ENCODE assay signal across 25 mouse cellular contexts in genomic region chr10:50886305-50886704, GRCm38 (mm10). TPM values are rescaled to one million over a fixed set of nuclear protein-coding genes. Genes with fewer than 3 reads are reported as not detected.
DNase-seq lines count a peak whose midpoint lies in the region; ATAC-seq and TF ChIP-seq lines count a peak whose summit lies in the region.
"Had no signal": no experiment of that assay in that cellular context is flagged by ENCODE, and none has a peak within 500 bp of the region (broad histone marks: within the 10 kb centered on the region; RNA-seq: fewer than 3 reads in every experiment).

No protein-coding gene starts in this region.

- no peaks in the 10 kb centered on the region for H3K79me2 ChIP-seq in CH12.LX (replicated peaks; ENCODE audit: control insufficient read depth, extremely low read depth, insufficient read depth, poor library complexity, severe bottlenecking)

- dilution Hi-C loops in CH12.LX (cut with MboI; ENCODE audit: extremely low pct_ligation_motif_present, extremely low pct_unique_long_range_greater_than_20kb, low sequenced_read_pairs) = no loop called here

- TF ChIP-seq CTCF in forebrain, postnatal 0 days (IDR thresholded peaks at IDR 0.05; ENCODE audit: low read depth) = no peak
- 0 out of 2 replicates have a peak, but pooled peaks have one; percentile 8 for TF ChIP-seq CTCF in hindbrain, postnatal 0 days (IDR thresholded peaks at IDR 0.05; ENCODE audit: low read depth)
- no peak for TF ChIP-seq CTCF in midbrain, postnatal 0 days (IDR thresholded peaks at IDR 0.05)
- no peak for TF ChIP-seq CTCF in CH12.LX (conservative IDR thresholded peaks at IDR 0.05 in 1 of 2, IDR thresholded peaks at IDR 0.05 in 1 of 2; ENCODE audit: low read depth in 2 of 2, low read length in 2 of 2)

- no peak overlapping the region for H3K9ac ChIP-seq in forebrain, postnatal 0 days
- H3K9ac ChIP-seq in forebrain, embryonic 15.5 days (replicated peaks) = no peak overlapping the region
- no peak overlapping the region for H3K9ac ChIP-seq in hindbrain, postnatal 0 days (replicated peaks; ENCODE audit: low read length)
- no peak overlapping the region for H3K9ac ChIP-seq in hindbrain, embryonic 12.5 days
- H3K9ac ChIP-seq in midbrain, embryonic 11.5 days (ENCODE audit: low read length) = no peak overlapping the region
- no peak overlapping the region for H3K9ac ChIP-seq in midbrain, postnatal 0 days (replicated peaks; ENCODE audit: low read length, poor library complexity, severe bottlenecking)
- no peak overlapping the region for H3K9ac ChIP-seq in CH12.LX (ENCODE audit: insufficient read depth, low read depth)

- no peak overlapping the region for H3K4me3 ChIP-seq in forebrain, postnatal 0 days (ENCODE audit: low read depth, low read length)
- H3K4me3 ChIP-seq in forebrain, embryonic 15.5 days = no peak overlapping the region
- H3K4me3 ChIP-seq in hindbrain, postnatal 0 days (ENCODE audit: low read length) = no peak overlapping the region
- no peak overlapping the region for H3K4me3 ChIP-seq in hindbrain, embryonic 12.5 days
- no peak overlapping the region for H3K4me3 ChIP-seq in midbrain, embryonic 11.5 days (ENCODE audit: low read depth, low read length)
- no peak overlapping the region for H3K4me3 ChIP-seq in midbrain, postnatal 0 days (ENCODE audit: low read depth, low read length)
- no peak overlapping the region for H3K4me3 ChIP-seq in CH12.LX (replicated peaks in 1 of 3; ENCODE audit: low read depth in 2 of 3, low read length in 2 of 3, poor library complexity in 1 of 3)

- 48% methylated on average over 4 of the region's 4 CpGs for WGBS in forebrain, postnatal 0 days
- WGBS in forebrain, embryonic 15.5 days = 41% methylated on average over 4 of the region's 4 CpGs
- 41% methylated on average over 4 of the region's 4 CpGs for WGBS in hindbrain, postnatal 0 days
- 67% methylated on average over 4 of the region's 4 CpGs for WGBS in hindbrain, embryonic 12.5 days
- 74% methylated on average over 4 of the region's 4 CpGs for WGBS in midbrain, embryonic 11.5 days
- 67% methylated on average over 4 of the region's 4 CpGs for WGBS in midbrain, postnatal 0 days

- peaks cover 18% of the 10 kb centered on the region for H3K27me3 ChIP-seq in forebrain, postnatal 0 days (ENCODE audit: insufficient read depth, low read length)
- peaks cover 25% of the 10 kb centered on the region for H3K27me3 ChIP-seq in forebrain, embryonic 15.5 days
- peaks cover 23% of the 10 kb centered on the region for H3K27me3 ChIP-seq in hindbrain, postnatal 0 days (ENCODE audit: insufficient read depth, low read length)
- H3K27me3 ChIP-seq in hindbrain, embryonic 12.5 days = peaks cover 36% of the 10 kb centered on the region
- H3K27me3 ChIP-seq in midbrain, embryonic 11.5 days (ENCODE audit: control insufficient read depth, insufficient read depth, low read length) = peaks cover 24% of the 10 kb centered on the region
- peaks cover 23% of the 10 kb centered on the region for H3K27me3 ChIP-seq in midbrain, postnatal 0 days (ENCODE audit: insufficient read depth, low read length)
- no peaks in the 10 kb centered on the region for H3K27me3 ChIP-seq in CH12.LX (replicated peaks)
- H3K27me3 ChIP-seq: Patski had no signal

- H3K4me2 ChIP-seq in forebrain, postnatal 0 days (ENCODE audit: low read depth) = no peak overlapping the region
- no peak overlapping the region for H3K4me2 ChIP-seq in forebrain, embryonic 15.5 days (replicated peaks)
- H3K4me2 ChIP-seq in hindbrain, postnatal 0 days (ENCODE audit: low read depth, low read length) = no peak overlapping the region
- H3K4me2 ChIP-seq in hindbrain, embryonic 12.5 days (replicated peaks) = no peak overlapping the region
- no peak overlapping the region for H3K4me2 ChIP-seq in midbrain, embryonic 11.5 days
- no peak overlapping the region for H3K4me2 ChIP-seq in midbrain, postnatal 0 days (ENCODE audit: low read depth, low read length, poor library complexity, severe bottlenecking)
- H3K4me2 ChIP-seq in CH12.LX (ENCODE audit: insufficient read depth, low read depth, poor library complexity, severe bottlenecking) = peak overlapping the region; percentile 8; the same call in 1 of the 2 replicates

- no peak for TF ChIP-seq POLR2A in CH12.LX (IDR thresholded peaks at IDR 0.05; ENCODE audit: low read depth, low read length)

- no peaks in the 10 kb centered on the region for H3K9me3 ChIP-seq in forebrain, postnatal 0 days (ENCODE audit: low read length)
- no peaks in the 10 kb centered on the region for H3K9me3 ChIP-seq in forebrain, embryonic 15.5 days
- H3K9me3 ChIP-seq in hindbrain, postnatal 0 days (ENCODE audit: low read length) = no peaks in the 10 kb centered on the region
- no peaks in the 10 kb centered on the region for H3K9me3 ChIP-seq in hindbrain, embryonic 12.5 days (replicated peaks)
- H3K9me3 ChIP-seq in midbrain, embryonic 11.5 days (ENCODE audit: control insufficient read depth, low read length) = no peaks in the 10 kb centered on the region
- H3K9me3 ChIP-seq in midbrain, postnatal 0 days (ENCODE audit: low read length) = no peaks in the 10 kb centered on the region
- no peaks in the 10 kb centered on the region for H3K9me3 ChIP-seq in CH12.LX (replicated peaks; ENCODE audit: low read length)
- H3K9me3 ChIP-seq: G1E had no signal

- TF ChIP-seq EP300 in CH12.LX (IDR thresholded peaks at IDR 0.05; ENCODE audit: low read length) = peak; percentile 32

- in situ Hi-C loops in CH12.LX (cut with MboI; ENCODE audit: low pct_ligation_motif_present, low pct_unique_long_range_greater_than_20kb, low sequenced_read_pairs) = loop anchor here (25.0 kb wide), 2 partner anchors 401 to 526 kb away; no protein-coding TSS in a partner anchor

- H3K36me3 ChIP-seq in forebrain, postnatal 0 days (ENCODE audit: insufficient read depth) = no peaks in the 10 kb centered on the region
- H3K36me3 ChIP-seq in forebrain, embryonic 15.5 days = no peaks in the 10 kb centered on the region
- no peaks in the 10 kb centered on the region for H3K36me3 ChIP-seq in hindbrain, postnatal 0 days (ENCODE audit: insufficient read depth, low read length)
- no peaks in the 10 kb centered on the region for H3K36me3 ChIP-seq in hindbrain, embryonic 12.5 days
- H3K36me3 ChIP-seq in midbrain, embryonic 11.5 days (ENCODE audit: control insufficient read depth, insufficient read depth, low read length) = no peaks in the 10 kb centered on the region
- no peaks in the 10 kb centered on the region for H3K36me3 ChIP-seq in midbrain, postnatal 0 days (ENCODE audit: insufficient read depth, low read length)
- no peaks in the 10 kb centered on the region for H3K36me3 ChIP-seq in CH12.LX (replicated peaks in 1 of 2; ENCODE audit: control insufficient read depth in 1 of 2, insufficient read depth in 1 of 2, low read length in 1 of 2)
- H3K36me3 ChIP-seq: G1E had no signal

- H3K4me1 ChIP-seq in forebrain, postnatal 0 days (ENCODE audit: insufficient read depth) = no peaks in the 10 kb centered on the region
- H3K4me1 ChIP-seq in forebrain, embryonic 15.5 days = no peaks in the 10 kb centered on the region
- no peaks in the 10 kb centered on the region for H3K4me1 ChIP-seq in hindbrain, postnatal 0 days (ENCODE audit: insufficient read depth, low read length)
- H3K4me1 ChIP-seq in hindbrain, embryonic 12.5 days = no peaks in the 10 kb centered on the region
- H3K4me1 ChIP-seq in midbrain, embryonic 11.5 days (ENCODE audit: control insufficient read depth, insufficient read depth, low read length) = no peaks in the 10 kb centered on the region
- no peaks in the 10 kb centered on the region for H3K4me1 ChIP-seq in midbrain, postnatal 0 days (ENCODE audit: insufficient read depth, low read length)
- peaks cover 0 to 25% of the 10 kb centered on the region in 2 experiments; a peak in 2 of 4 replicates for H3K4me1 ChIP-seq in CH12.LX (ENCODE audit: control insufficient read depth in 1 of 2, insufficient read depth in 2 of 2)

- H3K27ac ChIP-seq in forebrain, postnatal 0 days (ENCODE audit: low read depth, low read length) = no peak overlapping the region
- H3K27ac ChIP-seq in forebrain, embryonic 15.5 days (replicated peaks) = no peak overlapping the region
- H3K27ac ChIP-seq in hindbrain, postnatal 0 days = no peak overlapping the region
- H3K27ac ChIP-seq in hindbrain, embryonic 12.5 days = no peak overlapping the region
- no peak overlapping the region for H3K27ac ChIP-seq in midbrain, embryonic 11.5 days (ENCODE audit: low read depth, low read length)
- H3K27ac ChIP-seq in midbrain, postnatal 0 days (ENCODE audit: low read depth, low read length) = no peak overlapping the region
- H3K27ac ChIP-seq in CH12.LX (ENCODE audit: insufficient read depth, low read depth) = no peak overlapping the region

- no peak for DNase-seq in forebrain, postnatal 0 days
- no peak for DNase-seq in hindbrain, postnatal 0 days (ENCODE audit: low spot score)
- peak; percentile 54 for DNase-seq in midbrain, embryonic 11.5 days (ENCODE audit: low spot score, missing footprints)
- DNase-seq in midbrain, postnatal 0 days (ENCODE audit: low spot score) = no peak
- peak; percentile 52 for DNase-seq in CH12.LX (ENCODE audit: extremely low read depth)
- no peak for DNase-seq in lung, postnatal 36 days
- DNase-seq: adrenal gland, adult 2 months; adrenal gland, adult 8-10 months; adrenal gland, postnatal 10 days; adrenal gland, postnatal 14 days; adrenal gland, postnatal 25 days; adrenal gland, postnatal 36 days; B cell, adult 2 months; cerebellum, adult 11 months; cerebellum, adult 11-12 months; cerebellum, adult 18-20 months had no signal

- ATAC-seq in forebrain, postnatal 0 days = 0 out of 2 replicates have a peak, but pooled peaks have one; percentile 5
- ATAC-seq in forebrain, embryonic 15.5 days (replicated peaks) = no peak
- ATAC-seq in hindbrain, postnatal 0 days = no peak
- no peak for ATAC-seq in hindbrain, embryonic 12.5 days (ENCODE audit: low FRiP score)
- no peak for ATAC-seq in midbrain, embryonic 11.5 days (ENCODE audit: low FRiP score)
- ATAC-seq in midbrain, postnatal 0 days (ENCODE audit: low FRiP score) = no peak
- ATAC-seq: activated CD4-positive, CD25-positive, alpha-beta regulatory T cell, adult 4 months; CD4-positive, CD25-positive, alpha-beta regulatory T cell, adult 4 months; Patski had no signal

- no peak for TF ChIP-seq RAD21 in CH12.LX (IDR thresholded peaks at IDR 0.05; ENCODE audit: low read depth, low read length)

RNA-seq across cellular contexts. Expression of gene Sim1, which starts 8.2 kb away (rescaled TPM):
- 2.6 and 8.4 TPM in 2 replicates for total RNA-seq in forebrain, postnatal 0 days (2014; rRNA removed)
- polyA plus RNA-seq in forebrain, postnatal 0 days (2015; fragmentation: Nextera tagmentation; extraction: Ambion mirVana) = 0.19 and 0.50 TPM in 2 replicates
- 0.64 and 1.8 TPM in 2 replicates for polyA plus RNA-seq in forebrain, embryonic 15.5 days (2015; fragmentation: Nextera tagmentation; extraction: Ambion mirVana)
- 0.14 and 0.52 TPM in 2 replicates for total RNA-seq in hindbrain, postnatal 0 days (2014; rRNA removed)
- 0.03 and 0.09 TPM in 2 replicates for polyA plus RNA-seq in hindbrain, postnatal 0 days (2015; fragmentation: Nextera tagmentation; extraction: Ambion mirVana)
- polyA plus RNA-seq in hindbrain, embryonic 12.5 days (2016; fragmentation: Nextera tagmentation; extraction: Ambion mirVana) = 1.1 TPM in 2 replicates
- polyA plus RNA-seq in midbrain, embryonic 11.5 days (2014; fragmentation: Nextera tagmentation; extraction: Ambion mirVana) = 7.9 and 8.7 TPM in 2 replicates
- 1.6 and 2.5 TPM in 2 replicates for total RNA-seq in midbrain, postnatal 0 days (2014; rRNA removed)
- polyA plus RNA-seq in midbrain, postnatal 0 days (2015; fragmentation: Nextera tagmentation; extraction: Ambion mirVana) = 0.96 and 2.1 TPM in 2 replicates
- 0.04 TPM in 2 replicates for total RNA-seq in CH12.LX (2012; rRNA removed)
- 0.07 TPM in 1 of 2 replicates, not detected in the other for total RNA-seq in CH12.LX (2014; rRNA removed)
- 0.03 and 0.05 TPM in 2 replicates for polyA plus RNA-seq in CH12.LX (2012; ENCODE audit: insufficient read length, low read depth)
- total RNA-seq: adrenal gland, adult 18-20 months; adrenal gland, adult 2 months; adrenal gland, adult 8-10 months; adrenal gland, postnatal 10 days; adrenal gland, postnatal 14 days; adrenal gland, postnatal 25 days; adrenal gland, postnatal 36 days; MEL had no signal
- polyA plus RNA-seq: adrenal gland, adult 2 months; C2C12; CD4-positive, CD25-positive, alpha-beta regulatory T cell, adult 4 months; G1E had no signal

Comparison
In these comparisons a context has a peak if more than half of its experiments do, and no peak if none do; other contexts are left out.
1. DNase-seq: peak in midbrain, embryonic 11.5 days (single experiment) and CH12.LX (single experiment); none in forebrain, postnatal 0 days (single experiment), hindbrain, postnatal 0 days (single experiment), midbrain, postnatal 0 days (single experiment) and lung, postnatal 36 days (single experiment).